Mouse (Mus musculus) intestine, postnatal 0 days (tissue): Measurements from ENCODE around the gene Trip11. TPM values are rescaled to one million over a fixed set of nuclear protein-coding genes. Genes with fewer than 3 reads are reported as not detected.
"Not testable (repeated sequence)": the region's sequence is repeated elsewhere in the genome, so short reads cannot be mapped to it uniquely, and the experiment has no call there.

Source experiments
- ATAC-seq: fragments of 200-750 bp; cut with Nextera tagmentation; 2 replicates; pipeline ENCODE4 v1.8.0; 2017; ENCODE audit warnings: mild to moderate bottlenecking, moderate TSS enrichment, moderate library complexity
- H3K27ac ChIP-seq: fragments of 300-500 bp; sonication (generic); 2 replicates; pipeline ENCODE4 v1.5.1; 2014; ENCODE audit warnings: mild to moderate bottlenecking, low read depth, low read length, moderate library complexity
- H3K27me3 ChIP-seq: fragments of 300-500 bp; sonication (generic); replicated peaks from 2 replicates; pipeline ENCODE4 v1.6.1; 2014; ENCODE audit warnings: low read length, mixed read lengths; ENCODE audit not compliant: control insufficient read depth, insufficient read depth
- H3K36me3 ChIP-seq: fragments of 300-500 bp; sonication (generic); 2 replicates; pipeline ENCODE4 v1.6.1; 2014; ENCODE audit warnings: mild to moderate bottlenecking, moderate library complexity; ENCODE audit not compliant: control insufficient read depth, insufficient read depth
- H3K4me1 ChIP-seq: fragments of 300-500 bp; sonication (generic); replicated peaks from 2 replicates; pipeline ENCODE4 v1.6.1; 2014; ENCODE audit warnings: antibody characterized with exemption, low read length, mixed read lengths; ENCODE audit not compliant: control insufficient read depth, insufficient read depth
- H3K4me2 ChIP-seq: fragments of 300-500 bp; sonication (generic); replicated peaks from 2 replicates; pipeline ENCODE4 v1.6.1; 2014; ENCODE audit warnings: low read depth, mild to moderate bottlenecking, moderate library complexity
- H3K4me3 ChIP-seq: fragments of 300-500 bp; sonication (generic); 2 replicates; pipeline ENCODE4 v1.5.1; 2014; ENCODE audit warnings: low read depth, low read length
- H3K9ac ChIP-seq: fragments of 300-500 bp; sonication (generic); 2 replicates; pipeline ENCODE4 v1.6.1; 2014; ENCODE audit warnings: mild to moderate bottlenecking, low read depth, low read length
- H3K9me3 ChIP-seq: fragments of 300-500 bp; sonication (generic); 2 replicates; pipeline ENCODE4 v1.6.1; 2016; ENCODE audit warnings: mixed run types; ENCODE audit not compliant: control insufficient read depth
- CTCF ChIP-seq: sonication (generic); IDR thresholded peaks from 2 replicates; pipeline ENCODE4 v1.5.1; 2016; ENCODE audit warnings: low read depth, mild to moderate bottlenecking, control low read depth, antibody characterized with exemption, moderate library complexity
- WGBS: fragments of 180-500 bp; shearing (Covaris S2); extraction: QIAGEN DNeasy Blood & Tissue Kit; methylation state at CpG from one replicate; pipeline ENCODE4 v1.1.7; 2014; 5-methylcytosine and 5-hydroxymethylcytosine counted together
- polyA plus RNA-seq: library from polyadenylated mRNA; unstranded; fragments of >200 nt; fragmentation: Nextera tagmentation; extraction: Ambion mirVana; gene quantifications from 2 replicates; pipeline ENCODE4 v1.2.1, GENCODE M21; 2015

Gene Trip11
- polyA plus RNA-seq = 42.9 and 54.8 TPM in 2 replicates

- Histone ChIP-seq H3K9me3 (no peaks in the 10 kb centered on the region), H3K4me2 (peak within 1 kb of the TSS; percentile 75), H3K4me1 (no peaks in the 10 kb centered on the region), H3K27me3 (no peaks in the 10 kb centered on the region), H3K4me3 (peak within 1 kb of the TSS; percentile 61), H3K9ac (peak within 1 kb of the TSS; percentile 87), H3K36me3 (peaks cover 8% of the 10 kb centered on the region; the same call in 1 of the 2 replicates), H3K27ac (peak within 1 kb of the TSS; percentile 90)
- no peak for TF ChIP-seq CTCF
- ATAC-seq = peak; percentile 94
- WGBS = under 1% methylated on average over 69 of the region's 69 CpGs
Observed at GRCm38 (mm10) chr12:101912626-101913490, at the start of gene Trip11. TSS of gene Trip11 (minus strand) at chr12:101913267.

GRCm38 (mm10) chr12:101958960-101959780 is 46.1 kb upstream of the Trip11 start:
- not testable (repeated sequence) for H3K36me3 ChIP-seq, ATAC-seq, H3K9me3 ChIP-seq, H3K9ac ChIP-seq, H3K4me3 ChIP-seq, H3K27me3 ChIP-seq, H3K4me1 ChIP-seq, H3K27ac ChIP-seq
- 88% methylated on average over 5 of the region's 5 CpGs for WGBS
- H3K4me2 ChIP-seq = peak overlapping the region; percentile 55

- Histone ChIP-seq H3K27ac (no peak overlapping the region), H3K4me1 (no peaks in the 10 kb centered on the region), H3K4me3 (peak overlapping the region; percentile 97), H3K4me2 (peak overlapping the region; percentile 55), H3K36me3 (no peaks in the 10 kb centered on the region), H3K9ac (no peak overlapping the region), H3K27me3 (no peaks in the 10 kb centered on the region), H3K9me3 (no peaks in the 10 kb centered on the region)
- TF ChIP-seq CTCF = no peak
- no peak for ATAC-seq
- 47% methylated on average over 9 of the region's 9 CpGs for WGBS
Observed at GRCm38 (mm10) chr12:101958556-101958955, 45.5 kb upstream of the Trip11 start.

- Histone ChIP-seq H3K9me3 (no peaks in the 10 kb centered on the region), H3K4me3 (peak within 1 kb of the TSS; percentile 97), H3K36me3 (no peaks in the 10 kb centered on the region), H3K4me2 (peak within 1 kb of the TSS; percentile 82), H3K27me3 (no peaks in the 10 kb centered on the region), H3K9ac (peak within 1 kb of the TSS; percentile 89), H3K27ac (peak within 1 kb of the TSS; percentile 70), H3K4me1 (no peaks in the 10 kb centered on the region)
- TF ChIP-seq CTCF = peak; percentile 92
- ATAC-seq = peak; percentile 99
- 1% methylated on average over 54 of the region's 54 CpGs for WGBS
Observed at GRCm38 (mm10) chr12:101957942-101958544, 45.0 kb upstream of the Trip11 start, which contains the start of gene Atxn3. TSS of gene Atxn3 (minus strand) at chr12:101958246.

GRCm38 (mm10) chr12:101957079-101957941 is 44.2 kb upstream of the Trip11 start:
- TF ChIP-seq CTCF = no peak
- Histone ChIP-seq H3K9ac (peak overlapping the region; percentile 89), H3K4me2 (peak overlapping the region; percentile 82), H3K36me3 (no peaks in the 10 kb centered on the region), H3K4me1 (no peaks in the 10 kb centered on the region), H3K27me3 (no peaks in the 10 kb centered on the region), H3K27ac (peak overlapping the region; percentile 70), H3K9me3 (no peaks in the 10 kb centered on the region), H3K4me3 (peak overlapping the region; percentile 97)
- 8% methylated on average over 26 of the region's 26 CpGs for WGBS
- no peak; the same call in 1 of the 2 replicates for ATAC-seq

GRCm38 (mm10) chr12:101955821-101956220 is 42.8 kb upstream of the Trip11 start:
- not testable (repeated sequence) for H3K4me2 ChIP-seq, H3K4me1 ChIP-seq, H3K9ac ChIP-seq, H3K9me3 ChIP-seq, H3K4me3 ChIP-seq, H3K27ac ChIP-seq, ATAC-seq, H3K36me3 ChIP-seq, H3K27me3 ChIP-seq
- 95% methylated on average over 8 of the region's 8 CpGs for WGBS
